Mouse (Mus musculus) activated CD4-positive, CD25-positive, alpha-beta regulatory T cell, adult 4 months (primary cell): ENCODE data around the gene Fbxl2. TPM values are rescaled to one million over a fixed set of nuclear protein-coding genes. Genes with fewer than 3 reads are reported as not detected.

Experiments used
- polyA plus RNA-seq, 2 experiments: library from polyadenylated mRNA; unstranded; fragments of 100-300 nt; shearing (Covaris generic); gene quantifications; one replicate each; pipeline ENCODE4 v1.2.1; 2017

Gene Fbxl2
- polyA plus RNA-seq, 2 experiments from 2014 or later: 2.1 to 2.6 TPM

Other genes with a start within 250 kb of the Fbxl2 start
- 10 to 100 TPM; 28.6 to 34.6 TPM for gene Ubp1, start 115.3 kb downstream of the Fbxl2 start, polyA plus RNA-seq
- not detected for gene Susd5, start 10.9 kb upstream of the Fbxl2 start, polyA plus RNA-seq